Mouse (Mus musculus) heart, adult 8-10 months (tissue): ENCODE data around the gene Magea2. TPM values are rescaled to one million over a fixed set of nuclear protein-coding genes. Genes with fewer than 3 reads are reported as not detected.
"Not testable (repeated sequence)": the region's sequence is repeated elsewhere in the genome, so short reads cannot be mapped to it uniquely, and the experiment has no call there.

Experiments
- DNase-seq: peaks from one replicate; pipeline ENCODE4 v3.0.0; 2022; ENCODE audit warnings: low spot score
- total RNA-seq, 4 experiments: library from RNA; stranded (reverse); gene quantifications; 2 replicates each; pipeline ENCODE4 v1.2.4; 2022

The Magea2 gene
- total RNA-seq: not detected

DNA sequence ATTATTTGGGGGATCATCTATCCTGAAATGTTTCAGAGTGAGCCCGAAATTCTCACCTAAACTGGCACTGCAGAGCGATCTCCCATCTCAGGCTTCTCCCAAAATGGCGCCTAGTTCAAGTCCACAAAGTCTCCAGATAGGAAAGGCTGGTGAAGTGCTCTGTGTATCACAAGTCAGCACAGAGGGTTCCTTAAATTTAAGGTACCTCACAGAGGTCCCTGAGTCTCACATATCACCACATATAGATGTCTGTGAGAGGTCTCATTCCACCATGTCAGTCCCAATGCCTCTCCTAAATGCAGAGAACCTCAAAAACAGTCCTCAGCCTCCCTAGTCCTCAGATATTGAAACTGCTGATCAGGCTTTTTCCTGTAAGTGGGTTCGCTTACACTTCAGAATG lies at the start of gene Magea2:
Magea2 (minus strand) TSS at position 101 of the 400 bp plus-strand sequence.
- DNase-seq: not testable (repeated sequence)

GRCm38 (mm10) chrX:155128312-155128711 lies 34.8 kb upstream of the Magea2 start, which contains the start of gene Cldn34b2:
Cldn34b2 (minus strand) TSS chrX:155128412.
- DNase-seq: not testable (repeated sequence)

- peak; percentile 16 for DNase-seq
Measured at GRCm38 (mm10) chrX:155098024-155098423, 4.6 kb upstream of the Magea2 start.

GRCm38 (mm10) chrX:155089693-155090092 lies 3.8 kb downstream of the Magea2 start, which contains the start of gene Magea1:
Magea1 (minus strand) TSS chrX:155089793.
- not testable (repeated sequence) for DNase-seq

GRCm38 (mm10) chrX:155063045-155063444 lies 30.4 kb downstream of the Magea2 start, which contains the start of gene Magea5:
Magea5 (minus strand) TSS chrX:155063145.
- not testable (repeated sequence) for DNase-seq

DNA sequence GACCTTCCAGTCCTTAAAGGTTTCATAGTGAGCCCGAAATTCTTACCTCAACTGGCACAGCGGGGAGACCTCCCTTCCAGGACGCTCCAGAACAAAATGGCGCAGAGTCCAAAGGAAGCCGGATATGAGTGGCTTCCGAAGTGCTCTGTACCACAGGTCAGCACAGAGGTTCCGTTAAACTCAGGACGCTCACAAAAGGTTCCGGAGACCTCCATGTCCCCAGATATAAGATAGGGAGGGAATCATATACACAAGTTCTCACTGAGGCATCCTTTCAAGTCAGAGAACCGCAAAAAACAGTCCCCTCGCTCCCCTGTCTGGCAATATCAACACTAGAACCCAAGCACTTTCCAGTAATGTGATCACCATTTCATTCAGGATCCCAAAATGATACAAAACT lies 97.7 kb downstream of the Magea2 start, which contains the start of gene Magea8:
Magea8 (minus strand) TSS at position 101 of the 400 bp plus-strand sequence.
- not testable (repeated sequence) for DNase-seq

Other genes starting within 250 kb of the Magea2 start
- gene Cldn34b1, start 203.4 kb downstream of the Magea2 start, total RNA-seq: not detected
- gene Magea6, start 157.7 kb downstream of the Magea2 start, total RNA-seq: not detected
- not detected for gene Magea3, start 144.2 kb downstream of the Magea2 start, total RNA-seq
- not detected for gene Magea8, start 97.8 kb downstream of the Magea2 start, total RNA-seq
- not detected for gene Magea5, start 30.5 kb downstream of the Magea2 start, total RNA-seq
- not detected for gene Magea1, start 3.9 kb downstream of the Magea2 start, total RNA-seq
- not detected for gene Cldn34b2, start 34.7 kb upstream of the Magea2 start, total RNA-seq
- gene Sat1, start 122.8 kb upstream of the Magea2 start, total RNA-seq: 10 to 100 TPM; 20.5 to 45.5 (median 27.4) TPM
- gene Acot9, start 168.8 kb upstream of the Magea2 start, total RNA-seq: 10 to 100 TPM; 21.6 to 26.9 (median 24.6) TPM
- gene Prdx4, start 247.1 kb upstream of the Magea2 start, total RNA-seq: 10 to 100 TPM; 20.8 to 29.0 (median 25.3) TPM